Mouse (Mus musculus): ENCODE measurements around the gene Pard6a.

The Pard6a gene

GRCm38 (mm10) chr8:105700966-105701824, at the start of gene Pard6a, which contains the start of gene Acd:
TSS of gene Pard6a (plus strand) at chr8:105701148.
TSS of gene Acd (minus strand) at chr8:105701102.
- peak; percentile 97 for DNase-seq (ENCODE audit: low spot score)

GRCm38 (mm10) chr8:105657641-105658040, 43.3 kb upstream of the Pard6a start:
- no peak for DNase-seq (ENCODE audit: low spot score)

- peak; percentile 53 for DNase-seq (ENCODE audit: low spot score)
These were observed 39.8 kb upstream of the Pard6a start for GRCm38 (mm10) chr8:105661167-105661566.

- DNase-seq (ENCODE audit: low spot score), result no peak
These were observed 23.1 kb upstream of the Pard6a start for GRCm38 (mm10) chr8:105677891-105678290.

- no peak for DNase-seq (ENCODE audit: low spot score)
These were observed 15.6 kb upstream of the Pard6a start for GRCm38 (mm10) chr8:105685325-105685724.

- DNase-seq (ENCODE audit: low spot score), result peak; percentile 32
These were observed 15.1 kb upstream of the Pard6a start, which contains the start of gene Carmil2 for GRCm38 (mm10) chr8:105685796-105686308. TSS of gene Carmil2 (plus strand) at chr8:105686274.

- DNase-seq (ENCODE audit: low spot score), result no peak
These were observed 14.4 kb upstream of the Pard6a start for GRCm38 (mm10) chr8:105686551-105686950.

- DNase-seq (ENCODE audit: low spot score), result no peak
These were observed 13.4 kb upstream of the Pard6a start for GRCm38 (mm10) chr8:105687512-105687911.

GRCm38 (mm10) chr8:105688242-105688752, 12.7 kb upstream of the Pard6a start:
- no peak for DNase-seq (ENCODE audit: low spot score)

- DNase-seq (ENCODE audit: low spot score), result no peak
These were observed 11.5 kb upstream of the Pard6a start for GRCm38 (mm10) chr8:105689256-105689982.

GRCm38 (mm10) chr8:105689983-105690360, 11.0 kb upstream of the Pard6a start:
- no peak for DNase-seq (ENCODE audit: low spot score)

- DNase-seq (ENCODE audit: low spot score), result no peak
These were observed 10.0 kb upstream of the Pard6a start for GRCm38 (mm10) chr8:105690978-105691377.

- no peak for DNase-seq (ENCODE audit: low spot score)
These were observed 8.3 kb upstream of the Pard6a start for GRCm38 (mm10) chr8:105692449-105693182.

- peak; percentile 67 for DNase-seq (ENCODE audit: low spot score)
These were observed 7.3 kb upstream of the Pard6a start for GRCm38 (mm10) chr8:105693648-105694047.

GRCm38 (mm10) chr8:105694051-105694799, 6.7 kb upstream of the Pard6a start:
- DNase-seq (ENCODE audit: low spot score), result peak; percentile 13

GRCm38 (mm10) chr8:105695080-105695780, 5.7 kb upstream of the Pard6a start:
- DNase-seq (ENCODE audit: low spot score), result no peak

- DNase-seq (ENCODE audit: low spot score), result no peak
These were observed 3.7 kb upstream of the Pard6a start for GRCm38 (mm10) chr8:105697196-105697780.

- DNase-seq (ENCODE audit: low spot score), result no peak
These were observed 2.2 kb upstream of the Pard6a start for GRCm38 (mm10) chr8:105698734-105699133.

- no peak for DNase-seq (ENCODE audit: low spot score)
These were observed 1.3 kb upstream of the Pard6a start for GRCm38 (mm10) chr8:105699488-105700215.

Data from embryo, embryonic 10.5 days (tissue).